Mouse (Mus musculus) cerebellum, adult 2 months (tissue): ENCODE measurements around the gene Tmem254a.
"Not testable (repeated sequence)": the region's sequence is repeated elsewhere in the genome, so short reads cannot be mapped to it uniquely, and the experiment has no call there.

Source experiments
- CTCF ChIP-seq: fragments of 200-500 bp; IDR thresholded peaks from 2 replicates; pipeline ENCODE4 v1.5.1; 2011; ENCODE audit warnings: low read depth, mild to moderate bottlenecking, control low read depth, low read length, moderate library complexity, borderline replicate concordance; ENCODE audit not compliant: insufficient read depth
- POLR2A ChIP-seq: fragments of 200-500 bp; IDR thresholded peaks from 2 replicates; pipeline ENCODE4 v1.6.1; 2011; ENCODE audit warnings: low read length, control low read depth, borderline replicate concordance; ENCODE audit not compliant: insufficient read depth

- TF ChIP-seq CTCF, POLR2A: not testable (repeated sequence)
Measured at GRCm38 (mm10) chr14:25907272-25907671, 20.2 kb downstream of the Tmem254a start.
